Mouse (Mus musculus) hindbrain, embryonic 14.5 days (tissue): ENCODE measurements around the gene Ocm. TPM values are rescaled to one million over a fixed set of nuclear protein-coding genes. Genes with fewer than 3 reads are reported as not detected.
A peak's percentile ranks its signal among the peaks of the same experiment; 100 is the strongest.

ENCODE experiments used
- ATAC-seq: fragments of 200-750 bp; cut with Nextera tagmentation; 2 replicates; pipeline ENCODE4 v1.8.0; 2017; ENCODE audit warnings: moderate number of reproducible peaks, mild to moderate bottlenecking, moderate TSS enrichment, moderate library complexity; ENCODE audit not compliant: low FRiP score
- DNase-seq: peaks from one replicate; pipeline ENCODE4 v3.0.0-alpha.2; 2015; ENCODE audit warnings: low spot score
- H3K27ac ChIP-seq: fragments of 300-500 bp; sonication (generic); 2 replicates; pipeline ENCODE4 v1.5.1; 2014; ENCODE audit warnings: mild to moderate bottlenecking, moderate library complexity
- H3K27me3 ChIP-seq: fragments of 300-500 bp; sonication (generic); 2 replicates; pipeline ENCODE4 v1.6.1; 2014; ENCODE audit warnings: mild to moderate bottlenecking, low read length, mixed read lengths; ENCODE audit not compliant: control insufficient read depth, insufficient read depth
- H3K36me3 ChIP-seq: fragments of 300-500 bp; sonication (generic); replicated peaks from 2 replicates; pipeline ENCODE4 v1.6.1; 2014; ENCODE audit not compliant: control insufficient read depth, insufficient read depth
- H3K4me1 ChIP-seq: fragments of 300-500 bp; sonication (generic); replicated peaks from 2 replicates; pipeline ENCODE4 v1.6.1; 2014; ENCODE audit warnings: antibody characterized with exemption, low read length, mixed read lengths; ENCODE audit not compliant: control insufficient read depth, insufficient read depth
- H3K4me2 ChIP-seq: fragments of 300-500 bp; sonication (generic); replicated peaks from 2 replicates; pipeline ENCODE4 v1.6.1; 2014; ENCODE audit warnings: mild to moderate bottlenecking, moderate library complexity
- H3K4me3 ChIP-seq: fragments of 300-500 bp; sonication (generic); replicated peaks from 2 replicates; pipeline ENCODE4 v1.5.1; 2014; ENCODE audit warnings: mild to moderate bottlenecking, low read length
- H3K9ac ChIP-seq: fragments of 300-500 bp; sonication (generic); 2 replicates; pipeline ENCODE4 v1.6.1; 2014
- H3K9me3 ChIP-seq: fragments of 300-500 bp; sonication (generic); 2 replicates; pipeline ENCODE4 v1.6.1; 2016; ENCODE audit warnings: low read length; ENCODE audit not compliant: control insufficient read depth
- WGBS: fragments of 180-500 bp; shearing (Covaris S2); extraction: QIAGEN DNeasy Blood & Tissue Kit; methylation state at CpG from one replicate; pipeline ENCODE4 v1.1.7; 2014; 5-methylcytosine and 5-hydroxymethylcytosine counted together
- polyA plus RNA-seq: library from polyadenylated mRNA; unstranded; fragments of >200 nt; fragmentation: Nextera tagmentation; extraction: Ambion mirVana; gene quantifications from 2 replicates; pipeline ENCODE4 v1.2.1, GENCODE M21; 2014

Ocm gene
- polyA plus RNA-seq: not detected in 2 replicates

GRCm38 (mm10) chr5:144026620-144027263, at the start of gene Ocm:
Gene Ocm (minus strand): TSS chr5:144026670.
- no peak within 1 kb of the TSS for H3K27ac ChIP-seq
- DNase-seq (no peak), ATAC-seq (no peak)
- no peaks in the 10 kb centered on the region for H3K9me3 ChIP-seq
- H3K27me3 ChIP-seq: no peaks in the 10 kb centered on the region
- H3K4me2 ChIP-seq: no peak within 1 kb of the TSS
- 76% methylated on average over 11 of the region's 11 CpGs for WGBS
- no peaks in the 10 kb centered on the region for H3K36me3 ChIP-seq
- H3K4me3 ChIP-seq: no peak within 1 kb of the TSS
- no peak within 1 kb of the TSS for H3K9ac ChIP-seq
- no peaks in the 10 kb centered on the region for H3K4me1 ChIP-seq

GRCm38 (mm10) chr5:144071249-144071648, 44.8 kb upstream of the Ocm start:
- Histone ChIP-seq H3K4me1 (no peaks in the 10 kb centered on the region), H3K9ac (no peak overlapping the region), H3K27ac (no peak overlapping the region), H3K4me2 (no peak overlapping the region), H3K36me3 (no peaks in the 10 kb centered on the region), H3K9me3 (peaks cover 3% of the 10 kb centered on the region; the same call in 1 of the 2 replicates), H3K27me3 (no peaks in the 10 kb centered on the region), H3K4me3 (no peak overlapping the region)
- DNase-seq (no peak), ATAC-seq (no peak)
- 67% methylated on average over 1 of the region's 1 CpGs for WGBS

- no peak for DNase-seq
- Histone ChIP-seq H3K9me3 (peaks cover 3% of the 10 kb centered on the region; the same call in 1 of the 2 replicates), H3K4me2 (no peak overlapping the region), H3K4me1 (no peaks in the 10 kb centered on the region), H3K9ac (no peak overlapping the region), H3K36me3 (no peaks in the 10 kb centered on the region), H3K27me3 (no peaks in the 10 kb centered on the region), H3K27ac (no peak overlapping the region), H3K4me3 (no peak overlapping the region)
- WGBS: 100% methylated on average over 1 of the region's 1 CpGs
- ATAC-seq: no peak
Measured at GRCm38 (mm10) chr5:144070064-144070463, 43.6 kb upstream of the Ocm start.

GRCm38 (mm10) chr5:144066036-144066435, 39.6 kb upstream of the Ocm start:
- 81% methylated on average over 2 of the region's 2 CpGs for WGBS
- ATAC-seq: no peak
- Histone ChIP-seq H3K27ac (no peak overlapping the region), H3K4me3 (no peak overlapping the region), H3K9me3 (peaks cover 3% of the 10 kb centered on the region; the same call in 1 of the 2 replicates), H3K36me3 (no peaks in the 10 kb centered on the region), H3K4me2 (no peak overlapping the region), H3K4me1 (no peaks in the 10 kb centered on the region), H3K9ac (no peak overlapping the region), H3K27me3 (no peaks in the 10 kb centered on the region)
- DNase-seq: no peak

GRCm38 (mm10) chr5:144064093-144064492, 37.6 kb upstream of the Ocm start:
- no peaks in the 10 kb centered on the region for H3K36me3 ChIP-seq
- 65% methylated on average over 5 of the region's 5 CpGs for WGBS
- H3K4me2 ChIP-seq: no peak overlapping the region
- no peak overlapping the region for H3K27ac ChIP-seq
- peaks cover 3% of the 10 kb centered on the region; the same call in 1 of the 2 replicates for H3K9me3 ChIP-seq
- no peaks in the 10 kb centered on the region for H3K4me1 ChIP-seq
- no peak overlapping the region for H3K4me3 ChIP-seq
- H3K27me3 ChIP-seq: no peaks in the 10 kb centered on the region
- no peak for ATAC-seq
- no peak for DNase-seq
- H3K9ac ChIP-seq: no peak overlapping the region

- ATAC-seq: no peak
- WGBS: 90% methylated on average over 6 of the region's 6 CpGs
- Histone ChIP-seq H3K9me3 (no peaks in the 10 kb centered on the region), H3K9ac (no peak overlapping the region), H3K4me2 (no peak overlapping the region), H3K27me3 (no peaks in the 10 kb centered on the region), H3K4me1 (no peaks in the 10 kb centered on the region), H3K4me3 (no peak overlapping the region), H3K36me3 (no peaks in the 10 kb centered on the region), H3K27ac (no peak overlapping the region)
- DNase-seq: no peak
Measured at GRCm38 (mm10) chr5:144054340-144054739, 27.9 kb upstream of the Ocm start.

GRCm38 (mm10) chr5:144053450-144053849, 27.0 kb upstream of the Ocm start:
- H3K9ac ChIP-seq: no peak overlapping the region
- 44% methylated on average over 3 of the region's 3 CpGs for WGBS
- no peaks in the 10 kb centered on the region for H3K4me1 ChIP-seq
- ATAC-seq (no peak), DNase-seq (no peak)
- no peak overlapping the region for H3K4me2 ChIP-seq
- H3K36me3 ChIP-seq: no peaks in the 10 kb centered on the region
- H3K4me3 ChIP-seq: no peak overlapping the region
- H3K27ac ChIP-seq: no peak overlapping the region
- no peaks in the 10 kb centered on the region for H3K9me3 ChIP-seq
- H3K27me3 ChIP-seq: no peaks in the 10 kb centered on the region

- no peaks in the 10 kb centered on the region for H3K27me3 ChIP-seq
- no peak overlapping the region for H3K9ac ChIP-seq
- no peaks in the 10 kb centered on the region for H3K4me1 ChIP-seq
- H3K9me3 ChIP-seq: no peaks in the 10 kb centered on the region
- no peaks in the 10 kb centered on the region for H3K36me3 ChIP-seq
- no peak overlapping the region for H3K4me3 ChIP-seq
- ATAC-seq (no peak), DNase-seq (no peak)
- no peak overlapping the region for H3K27ac ChIP-seq
- H3K4me2 ChIP-seq: no peak overlapping the region
Measured at GRCm38 (mm10) chr5:144051268-144051667, 24.8 kb upstream of the Ocm start.

GRCm38 (mm10) chr5:144049881-144050280, 23.4 kb upstream of the Ocm start:
- H3K9ac ChIP-seq: no peak overlapping the region
- H3K4me2 ChIP-seq: no peak overlapping the region
- no peak overlapping the region for H3K4me3 ChIP-seq
- H3K4me1 ChIP-seq: no peaks in the 10 kb centered on the region
- DNase-seq (no peak), ATAC-seq (no peak)
- H3K27me3 ChIP-seq: no peaks in the 10 kb centered on the region
- H3K27ac ChIP-seq: no peak overlapping the region
- WGBS: 80% methylated on average over 3 of the region's 3 CpGs
- H3K36me3 ChIP-seq: no peaks in the 10 kb centered on the region
- H3K9me3 ChIP-seq: no peaks in the 10 kb centered on the region

GRCm38 (mm10) chr5:144047324-144047723, 20.9 kb upstream of the Ocm start:
- no peak for ATAC-seq
- DNase-seq: peak; percentile 33
- Histone ChIP-seq H3K9ac (no peak overlapping the region), H3K27me3 (no peaks in the 10 kb centered on the region), H3K4me1 (no peaks in the 10 kb centered on the region), H3K4me2 (no peak overlapping the region), H3K4me3 (no peak overlapping the region), H3K9me3 (no peaks in the 10 kb centered on the region), H3K36me3 (no peaks in the 10 kb centered on the region), H3K27ac (peak overlapping the region; percentile 54; the same call in 1 of the 2 replicates)
- WGBS: 54% methylated on average over 13 of the region's 13 CpGs
